Mouse (Mus musculus): ENCODE results near the gene Nfkbia.

GRCm38 (mm10) chr12:55488661-55489447 is 3.6 kb downstream of the Nfkbia start:
- TF ChIP-seq CTCF (IDR thresholded peaks at IDR 0.05; ENCODE audit: low read depth) (no peak), EP300 (IDR thresholded peaks at IDR 0.05; ENCODE audit: low read depth) (0 out of 2 replicates have a peak, but pooled peaks have one; percentile 17)
